Mouse (Mus musculus) spleen, postnatal 10 days (tissue): ENCODE data around the gene Nucks1.
A peak's percentile ranks its signal among the peaks of the same experiment; 100 is the strongest.
"Not testable (repeated sequence)": the region's sequence is repeated elsewhere in the genome, so short reads cannot be mapped to it uniquely, and the experiment has no call there.

Experiments
- DNase-seq, 2 experiments: peaks; one replicate each; pipeline ENCODE4 v3.0.0; 2021 to 2022; ENCODE audit warnings: low spot score in 2 of 2

Gene Nucks1

GRCm38 (mm10) chr1:131910001-131910648, at the start of gene Nucks1:
Gene Nucks1 (plus strand): TSS chr1:131910534.
- DNase-seq = peak; percentile 99 to 100

DNA sequence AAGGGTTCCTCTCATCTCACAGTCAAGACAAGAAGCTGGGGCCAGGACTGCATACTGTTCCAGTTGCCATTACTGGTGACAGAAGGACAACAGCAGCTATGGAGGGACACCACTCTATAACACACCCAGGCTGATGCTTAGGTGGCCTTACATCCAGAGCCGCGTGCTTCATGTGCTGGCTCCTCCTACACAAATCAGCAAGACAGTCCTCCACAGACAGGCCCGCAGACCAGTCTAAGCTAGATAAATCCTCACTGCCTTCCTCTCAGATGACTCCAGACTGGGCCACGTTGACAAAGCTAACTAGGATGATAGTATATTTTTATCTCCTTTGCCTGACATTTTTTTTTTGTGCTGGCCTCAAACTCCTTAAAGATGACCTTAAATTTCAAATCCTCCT, 48.5 kb upstream of the Nucks1 start:
- no peak for DNase-seq

DNA sequence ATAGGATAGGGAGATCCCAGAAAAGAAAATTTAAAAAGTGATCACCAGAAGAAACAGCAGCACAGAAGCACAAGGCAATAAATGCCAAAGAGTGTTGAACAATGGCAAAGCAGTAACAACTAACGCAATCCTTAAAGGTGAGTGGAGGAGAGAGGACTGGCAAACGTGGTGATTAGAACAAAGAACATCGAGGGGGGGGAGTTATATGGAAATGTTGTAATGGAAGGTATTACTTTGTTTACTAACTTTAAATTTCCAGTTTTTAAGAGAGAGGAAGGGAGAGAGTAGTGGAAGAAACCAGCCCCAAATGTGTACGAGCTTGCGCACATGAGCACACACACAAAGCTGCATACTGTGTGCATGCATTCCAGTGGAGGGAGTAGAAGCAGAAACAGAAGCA, 44.7 kb upstream of the Nucks1 start:
- DNase-seq = no peak

GRCm38 (mm10) chr1:131866304-131866999, 43.9 kb upstream of the Nucks1 start:
- no peak for DNase-seq

DNA sequence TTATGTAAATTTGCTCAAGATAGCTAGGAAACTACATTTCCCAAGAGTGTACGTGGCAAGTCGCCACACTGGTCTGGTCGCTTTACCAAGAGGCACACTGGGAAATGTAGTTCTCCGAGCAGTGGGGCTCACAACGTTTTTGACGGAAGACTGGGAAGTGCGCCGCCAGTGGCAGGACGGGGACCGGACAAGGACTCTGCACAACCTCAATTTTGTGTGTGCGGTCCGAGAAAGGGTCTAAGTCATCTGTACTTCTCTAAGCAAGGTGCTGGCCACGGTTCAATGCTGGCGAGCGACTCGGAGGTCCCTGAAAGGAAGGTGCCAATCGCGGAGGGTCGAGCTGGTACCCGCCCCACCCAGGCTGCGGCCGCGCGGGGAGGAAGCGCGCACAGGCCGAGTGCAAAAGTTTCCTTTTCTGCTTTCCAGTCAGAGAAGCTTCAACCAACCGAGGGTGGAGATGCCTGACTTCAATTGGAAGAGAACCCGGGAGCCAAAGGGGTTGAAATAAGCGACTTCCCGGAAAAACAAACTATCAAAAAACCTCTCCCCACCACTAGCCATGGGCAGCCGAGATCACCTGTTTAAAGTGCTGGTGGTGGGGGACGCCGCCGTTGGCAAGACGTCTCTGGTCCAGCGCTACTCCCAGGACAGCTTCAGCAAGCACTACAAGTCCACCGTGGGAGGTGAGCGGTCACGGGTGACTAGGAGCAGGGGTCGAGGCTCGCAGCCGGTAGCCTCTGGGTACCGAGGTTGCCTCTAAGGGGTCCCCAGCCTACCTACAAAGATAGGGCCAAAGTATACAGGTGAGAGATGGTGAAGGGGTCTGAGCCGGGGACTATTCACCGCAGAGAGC, 43.0 kb upstream of the Nucks1 start, which contains the start of gene Rab29:
Rab29 (plus strand) TSS at position 132 of the 853 bp plus-strand sequence.
- DNase-seq = peak; percentile 79 to 93

DNA sequence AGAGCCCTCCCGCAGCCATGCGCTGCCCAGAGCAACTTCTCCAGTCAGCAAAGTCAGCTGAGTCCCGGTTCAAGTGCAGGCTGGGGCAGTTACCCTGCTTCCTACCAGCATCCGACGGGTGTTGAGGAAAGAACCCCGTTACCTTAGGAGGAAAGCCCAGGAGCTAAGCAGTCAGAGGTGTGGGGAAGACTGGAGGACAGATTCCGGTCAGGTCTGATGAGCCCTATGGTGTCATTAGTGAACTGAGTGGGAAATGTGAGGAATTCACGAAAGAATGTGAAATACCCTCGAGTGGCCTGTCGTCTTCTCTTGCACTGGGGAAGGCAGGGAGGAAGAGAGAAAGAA, 42.4 kb upstream of the Nucks1 start:
- peak; percentile 10 to 32 for DNase-seq

- DNase-seq = no peak
These were observed 40.8 kb upstream of the Nucks1 start for GRCm38 (mm10) chr1:131869561-131869960.

DNA sequence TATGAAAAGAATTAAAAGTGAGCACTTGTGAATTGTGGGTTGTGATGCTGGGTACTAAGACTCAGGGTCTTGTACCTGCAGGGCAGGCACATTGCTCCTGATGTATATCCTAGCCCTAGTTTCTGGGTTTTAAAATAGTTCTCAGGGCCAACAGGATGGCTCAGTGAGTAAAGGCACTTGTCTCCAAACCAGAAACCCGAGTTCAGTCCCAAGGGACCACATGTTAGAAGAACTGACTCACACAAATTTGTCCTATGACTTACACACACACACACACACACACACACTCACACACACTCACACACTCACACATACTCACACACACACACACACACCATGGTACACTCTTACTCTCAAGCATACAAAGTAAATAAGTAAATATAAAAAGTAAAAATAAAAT, 37.5 kb upstream of the Nucks1 start:
- no peak for DNase-seq

DNA sequence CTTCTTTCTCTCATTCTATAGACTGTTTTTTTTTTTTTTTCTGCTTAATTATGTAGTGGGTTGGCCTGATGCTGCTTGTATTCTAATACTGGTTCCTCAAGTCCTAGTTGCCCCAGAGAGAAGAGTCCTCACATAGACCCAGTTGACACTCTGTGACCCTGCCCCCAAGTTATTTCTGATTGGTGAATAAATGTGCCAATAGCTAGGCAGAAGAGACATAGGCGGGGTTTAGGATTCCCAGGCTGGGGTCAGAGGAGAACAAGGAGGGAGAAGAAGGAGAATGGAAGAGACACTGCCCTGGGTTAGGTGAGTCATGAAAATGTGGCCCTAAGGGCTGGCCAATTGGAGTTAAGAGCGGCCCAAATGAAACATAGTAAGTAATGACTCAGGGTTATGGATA, 30.5 kb upstream of the Nucks1 start:
- DNase-seq = no peak

DNA sequence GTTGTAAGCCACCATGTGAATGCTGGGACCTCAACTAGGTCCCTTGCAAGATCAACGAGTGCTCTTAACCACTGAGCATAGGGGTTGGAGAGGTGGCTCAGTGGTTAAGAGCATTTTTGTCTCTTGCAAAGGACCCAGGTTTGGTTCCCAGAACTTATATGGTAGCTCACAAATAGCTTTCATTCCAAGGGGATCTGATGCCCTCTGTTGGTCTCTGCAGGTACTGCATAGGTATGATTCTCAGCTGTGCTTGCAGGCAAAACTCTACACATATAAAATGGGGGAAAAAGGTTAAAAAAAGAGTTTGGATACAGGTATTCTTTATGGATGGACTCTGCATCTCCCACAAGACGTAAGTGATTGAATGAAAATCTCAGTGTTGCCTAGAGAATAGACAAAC, 27.5 kb upstream of the Nucks1 start:
- DNase-seq = peak; percentile 36 to 67

DNA sequence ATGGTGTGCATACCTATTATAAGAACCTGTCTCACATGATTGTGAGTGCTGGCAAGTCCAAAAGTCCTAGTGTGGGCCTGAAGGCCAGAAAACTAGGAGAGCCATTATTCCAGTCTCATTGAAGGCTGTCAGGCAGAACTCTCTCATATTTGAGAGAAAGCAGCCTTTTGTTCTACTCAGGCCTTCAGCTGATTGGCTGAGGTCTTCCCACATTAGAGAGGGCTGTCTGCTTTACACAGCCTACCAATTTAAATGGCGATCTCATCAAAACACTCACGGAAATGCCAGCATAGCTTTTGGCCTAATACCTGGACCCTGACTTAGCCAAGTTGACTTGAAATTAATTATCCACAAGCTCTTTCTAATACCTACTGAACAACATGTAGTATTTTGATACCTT, 24.2 kb upstream of the Nucks1 start:
- DNase-seq = no peak

DNA sequence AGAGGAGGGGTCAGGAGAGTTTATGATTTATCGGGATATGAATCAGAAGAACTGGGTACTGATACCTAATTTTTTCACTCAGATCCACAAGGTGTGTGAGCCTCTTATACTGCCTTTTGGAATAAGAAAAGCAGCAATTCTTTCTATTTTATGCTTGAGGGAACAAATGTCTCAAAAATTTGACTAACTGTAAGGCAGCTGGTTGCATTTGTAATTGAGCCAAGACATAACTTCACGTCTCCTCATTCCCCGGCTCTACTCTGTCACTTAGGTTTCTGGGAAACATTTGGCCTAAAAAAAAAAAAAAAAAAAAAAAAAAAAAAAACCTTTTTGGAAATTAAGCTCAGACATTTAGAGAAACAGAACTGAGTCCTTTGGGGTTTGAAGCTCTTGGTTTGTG, 23.7 kb upstream of the Nucks1 start:
- no peak for DNase-seq

GRCm38 (mm10) chr1:131890043-131890658, 20.2 kb upstream of the Nucks1 start:
- no peak for DNase-seq

DNA sequence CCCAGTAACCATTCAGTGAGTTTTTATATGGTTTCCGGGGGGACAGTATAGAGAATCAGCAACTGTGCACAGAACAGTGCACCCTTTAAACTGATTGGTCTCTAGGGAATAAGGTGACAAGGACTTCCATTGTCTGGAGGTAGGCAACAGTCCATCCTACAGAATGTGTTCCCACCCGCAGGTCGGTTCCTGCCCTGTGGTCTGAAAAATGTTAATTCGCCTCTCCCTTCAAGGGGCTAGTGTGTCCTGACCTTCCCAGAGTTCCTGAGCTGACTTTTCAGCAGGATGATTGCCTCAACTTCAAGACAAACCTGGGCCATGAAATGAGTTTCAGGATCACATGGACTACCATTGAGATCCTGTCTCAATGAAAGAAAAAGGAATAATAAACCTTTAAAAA, 18.9 kb upstream of the Nucks1 start:
- no peak for DNase-seq

DNA sequence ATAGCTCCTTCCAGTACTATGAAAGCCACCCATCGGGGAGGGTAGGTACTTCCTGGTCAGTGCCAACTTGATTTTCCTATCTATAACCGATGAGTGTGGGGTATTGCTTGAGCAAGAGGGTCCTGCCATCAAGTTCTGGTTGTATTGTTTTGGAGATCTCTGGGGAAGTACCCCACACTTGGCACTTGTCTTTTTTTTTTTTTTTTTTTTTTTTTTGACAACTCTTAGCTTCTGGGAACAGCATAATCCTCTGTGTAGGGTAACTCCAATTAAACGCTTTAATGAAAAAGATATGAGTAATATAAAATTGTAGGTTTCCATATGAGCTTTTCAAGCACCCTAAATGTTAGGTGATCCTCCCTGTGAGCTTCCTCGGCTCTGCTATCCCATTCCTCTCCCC, 7.7 kb upstream of the Nucks1 start:
- no peak for DNase-seq

- no peak for DNase-seq
These were observed 7.1 kb upstream of the Nucks1 start for GRCm38 (mm10) chr1:131903251-131903650.

- no peak for DNase-seq
These were observed 4.8 kb upstream of the Nucks1 start for GRCm38 (mm10) chr1:131905497-131905896.

DNA sequence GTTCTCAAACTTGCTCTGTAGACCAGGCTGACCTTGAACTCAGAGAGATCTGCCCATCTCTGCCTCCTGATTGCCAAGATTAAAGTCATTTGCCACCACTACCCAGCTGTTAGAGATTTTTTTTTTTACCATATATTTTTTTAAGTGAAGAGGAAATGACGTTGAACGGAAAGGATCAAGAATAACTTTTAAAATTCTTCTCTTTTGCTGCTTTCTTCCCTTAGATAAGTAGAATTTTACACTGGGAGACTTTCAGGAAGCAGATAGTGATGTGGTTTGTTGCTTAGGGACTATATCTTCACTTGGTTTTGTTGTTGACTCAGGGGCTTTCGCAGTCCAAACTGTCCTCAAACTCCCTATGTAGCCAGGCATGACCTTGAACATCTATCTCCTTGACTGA, 1.9 kb upstream of the Nucks1 start:
- DNase-seq = no peak

- DNase-seq = not testable (repeated sequence)
These were observed 1.1 kb upstream of the Nucks1 start for GRCm38 (mm10) chr1:131909236-131909635.

- peak; percentile 91 to 92 for DNase-seq
These were observed 582 bp downstream of the Nucks1 start for GRCm38 (mm10) chr1:131910674-131911558.

- no peak for DNase-seq
These were observed 7.3 kb downstream of the Nucks1 start for GRCm38 (mm10) chr1:131917634-131918033.
